ENCODE assay signal across 8 mouse cellular contexts in the genomic region with DNA sequence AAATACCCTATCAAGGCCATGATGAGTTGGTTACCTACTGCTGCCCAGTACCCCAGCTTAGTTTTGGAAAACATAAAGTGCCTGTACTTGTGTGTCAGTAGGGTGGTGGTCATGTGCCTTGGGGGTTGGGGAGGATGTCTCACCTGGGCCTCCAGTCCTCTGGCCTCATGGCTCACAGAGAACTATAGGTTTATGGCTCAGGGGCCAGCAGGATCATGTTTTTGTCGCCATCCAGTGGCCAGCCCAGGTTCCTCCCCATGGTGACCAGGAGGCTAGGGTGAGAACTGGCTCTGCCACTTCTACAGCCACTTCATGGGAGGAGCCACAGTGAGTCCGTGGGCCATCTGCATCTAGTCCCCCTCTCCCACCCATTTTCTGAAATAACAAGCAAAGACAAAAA. TPM values are rescaled to one million over a fixed set of nuclear protein-coding genes. Genes with fewer than 3 reads are reported as not detected.
DNase-seq lines count a peak whose midpoint lies in the region; ATAC-seq and TF ChIP-seq lines count a peak whose summit lies in the region.

No protein-coding gene starts in this region.

- H3K27ac ChIP-seq in spleen, adult 2 months (ENCODE audit: insufficient read depth, low read length) = no peak overlapping the region
- no peak overlapping the region for H3K27ac ChIP-seq in kidney, embryonic 15.5 days

- H3K27me3 ChIP-seq in spleen, adult 2 months (ENCODE audit: control insufficient read depth, insufficient read depth, low read length) = no peaks in the 10 kb centered on the region
- no peaks in the 10 kb centered on the region for H3K27me3 ChIP-seq in kidney, embryonic 15.5 days

- H3K9ac ChIP-seq in kidney, embryonic 15.5 days = no peak overlapping the region

- DNase-seq in spleen, adult 2 months (ENCODE audit: low read depth in 1 of 2, low spot score in 2 of 2) = peak in 1 of 2 experiments; percentile 21
- no peak for DNase-seq in spleen, adult 12 weeks (ENCODE audit: low spot score)
- peak; percentile 21 for DNase-seq in cerebellum, adult 9-10 months
- peak; percentile 56 for DNase-seq in gastrocnemius, postnatal 10 days
- DNase-seq in lung, adult 2 months = peak; percentile 70
- DNase-seq in ovary, postnatal 36 days (ENCODE audit: low spot score) = peak; percentile 64
- no peak for DNase-seq in T-cell, adult 2 months (ENCODE audit: low spot score)

- no peak overlapping the region for H3K4me2 ChIP-seq in kidney, embryonic 15.5 days

- TF ChIP-seq POLR2A in spleen, adult 2 months (IDR thresholded peaks at IDR 0.05; ENCODE audit: low read depth, low read length) = no peak
- TF ChIP-seq POLR2A in lung, adult 2 months (IDR thresholded peaks at IDR 0.05; ENCODE audit: borderline replicate concordance, extremely low read depth, low read depth, low read length) = no peak

- no peaks in the 10 kb centered on the region for H3K9me3 ChIP-seq in kidney, embryonic 15.5 days (replicated peaks)

- no peak overlapping the region for H3K4me3 ChIP-seq in spleen, adult 2 months (ENCODE audit: extremely low read depth, insufficient read depth, insufficient read length)
- H3K4me3 ChIP-seq in kidney, embryonic 15.5 days (replicated peaks) = no peak overlapping the region
- no peak overlapping the region for H3K4me3 ChIP-seq in lung, adult 2 months (replicated peaks; ENCODE audit: extremely low read depth, low read depth, low read length)

- WGBS in spleen, adult 2 months = 37% methylated on average over 2 of the region's 2 CpGs
- 17% methylated on average over 2 of the region's 2 CpGs for WGBS in kidney, embryonic 15.5 days
- 17% methylated on average over 2 of the region's 2 CpGs for WGBS in lung, adult 2 months

- ATAC-seq in kidney, embryonic 15.5 days (replicated peaks; ENCODE audit: low FRiP score) = peak; percentile 66; the same call in 1 of the 2 replicates

- TF ChIP-seq CTCF in spleen, adult 2 months (IDR thresholded peaks at IDR 0.05; ENCODE audit: extremely low read depth, insufficient read depth, insufficient read length, insufficient replicate concordance) = peak; percentile 50; the same call in 1 of the 2 replicates
- peak; percentile 63 for TF ChIP-seq CTCF in lung, adult 2 months (IDR thresholded peaks at IDR 0.05; ENCODE audit: insufficient read depth, low read length)

- H3K4me1 ChIP-seq in spleen, adult 2 months (ENCODE audit: control insufficient read depth, insufficient read depth, insufficient read length) = no peaks in the 10 kb centered on the region
- no peaks in the 10 kb centered on the region for H3K4me1 ChIP-seq in kidney, embryonic 15.5 days
- H3K4me1 ChIP-seq in lung, adult 2 months (ENCODE audit: control insufficient read depth, insufficient read depth, low read length) = no peaks in the 10 kb centered on the region

- no peaks in the 10 kb centered on the region for H3K36me3 ChIP-seq in spleen, adult 2 months (ENCODE audit: control insufficient read depth, insufficient read depth, low read length)
- peaks cover 93% of the 10 kb centered on the region for H3K36me3 ChIP-seq in kidney, embryonic 15.5 days

RNA-seq across cellular contexts. Expression of a gene that starts 16.3 kb away (rescaled TPM):
- polyA plus RNA-seq in spleen, adult 2 months (2012; rRNA removed) = 9.1 and 11.7 TPM in 2 replicates
- total RNA-seq in gastrocnemius, postnatal 10 days (2021) = 1 to 10 TPM in 1 of 2 experiments, under 1 TPM in 1; 0.40 to 1.1 TPM
- 2.6 and 3.6 TPM in 2 replicates for polyA plus RNA-seq in kidney, embryonic 15.5 days (2015; fragmentation: Nextera tagmentation; extraction: Ambion mirVana)
- polyA plus RNA-seq in lung, adult 2 months (2012; rRNA removed) = 12.9 and 19.5 TPM in 2 replicates

RNA-seq across cellular contexts. Expression of a gene that starts 31.6 kb away (rescaled TPM):
- 0.31 and 0.54 TPM in 2 replicates for polyA plus RNA-seq in spleen, adult 2 months (2012; rRNA removed)
- total RNA-seq in gastrocnemius, postnatal 10 days (2021) = 10 to 100 TPM; 25.8 to 30.4 TPM
- 1.1 TPM in 2 replicates for polyA plus RNA-seq in kidney, embryonic 15.5 days (2015; fragmentation: Nextera tagmentation; extraction: Ambion mirVana)
- 1.9 and 2.3 TPM in 2 replicates for polyA plus RNA-seq in lung, adult 2 months (2012; rRNA removed)

Comparison
In these comparisons a context has a peak if more than half of its experiments do, and no peak if none do; other contexts are left out.
1. DNase-seq: peak in cerebellum, adult 9-10 months (single experiment), gastrocnemius, postnatal 10 days (single experiment), lung, adult 2 months (single experiment) and ovary, postnatal 36 days (single experiment); none in spleen, adult 12 weeks (single experiment) and T-cell, adult 2 months (single experiment).